Mouse (Mus musculus) neural tube, embryonic 11.5 days (tissue): ENCODE results near the gene Smlr1. TPM values are rescaled to one million over a fixed set of nuclear protein-coding genes. Genes with fewer than 3 reads are reported as not detected.

Source experiments
- polyA plus RNA-seq: library from polyadenylated mRNA; unstranded; fragments of >200 nt; fragmentation: Nextera tagmentation; extraction: Ambion mirVana; gene quantifications from 2 replicates; pipeline ENCODE4 v1.2.1, GENCODE M21; 2014

Gene Smlr1
- polyA plus RNA-seq, 1 experiment from 2014 or later: not detected

Other genes with a start within 250 kb of the Smlr1 start
- gene Akap7, start 228.4 kb downstream of the Smlr1 start, polyA plus RNA-seq: 19.0 and 24.0 TPM in 2 replicates
- 45.3 and 47.8 TPM in 2 replicates for gene Epb41l2, start 176.5 kb downstream of the Smlr1 start, polyA plus RNA-seq